Mouse (Mus musculus): ENCODE results near the gene Ankrd55. TPM values are rescaled to one million over a fixed set of nuclear protein-coding genes. Genes with fewer than 3 reads are reported as not detected.
"Not testable (repeated sequence)": the region's sequence is repeated elsewhere in the genome, so short reads cannot be mapped to it uniquely, and the experiment has no call there.

Ankrd55 gene
- polyA plus RNA-seq, 1 experiment: 0.17 TPM

DNA sequence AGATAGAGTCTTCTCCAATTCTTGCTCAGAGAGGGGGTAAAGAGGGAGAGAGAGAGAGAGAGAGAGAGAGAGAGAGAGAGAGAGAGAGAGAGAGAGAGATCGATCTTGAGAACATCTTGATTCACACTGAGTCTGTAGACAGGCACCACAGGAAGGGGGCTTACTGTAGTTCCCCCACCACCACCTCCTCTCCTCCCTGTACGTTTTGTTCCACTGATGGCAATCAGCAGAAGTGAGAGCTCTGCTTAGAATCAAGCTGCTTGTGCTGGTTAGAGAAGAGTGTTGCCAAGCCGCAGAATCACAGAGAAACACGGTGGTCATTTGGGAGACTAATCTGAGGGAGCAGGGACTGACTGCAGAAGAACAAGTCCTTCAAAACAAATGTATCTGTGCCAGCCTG lies 1.7 kb downstream of the Ankrd55 start:
- Histone ChIP-seq H3K27me3 (replicated peaks) (peaks cover 27% of the 10 kb centered on the region), H3K9me3 (0 out of 2 replicates have a peak, but pooled peaks cover 7% of the 10 kb centered on the region), H3K36me3 (replicated peaks; ENCODE audit: low read length) (no peaks in the 10 kb centered on the region), H3K4me3 (replicated peaks) (no peak overlapping the region), H3K4me1 (peaks cover 14% of the 10 kb centered on the region)
- no peak for TF ChIP-seq GATA1 (IDR thresholded peaks at IDR 0.05; ENCODE audit: borderline replicate concordance, low read length)
- no peak for TF ChIP-seq FLI1 (IDR thresholded peaks at IDR 0.05; ENCODE audit: low read length)

DNA sequence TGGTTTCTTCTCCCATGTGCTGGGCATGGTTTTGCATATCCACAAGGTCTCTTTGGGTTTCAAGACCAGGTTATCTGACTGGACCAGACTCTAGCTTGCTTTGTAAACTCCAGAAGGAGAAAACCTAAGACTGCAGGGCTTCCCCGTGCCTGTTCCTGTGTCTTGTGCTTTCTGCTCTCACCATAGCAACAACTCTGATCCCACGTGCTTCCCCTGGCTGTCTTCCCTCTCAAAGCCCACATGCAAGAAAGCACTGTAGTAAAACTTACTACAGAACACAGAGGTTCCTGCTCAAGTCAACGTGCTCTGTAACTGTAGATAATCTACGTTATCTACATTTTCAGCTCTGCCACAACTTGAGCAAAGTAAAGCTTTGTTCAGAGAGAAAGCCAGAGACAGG lies 4.2 kb downstream of the Ankrd55 start:
- H3K4me3 ChIP-seq (replicated peaks): no peak overlapping the region
- H3K9me3 ChIP-seq: 0 out of 2 replicates have a peak, but pooled peaks cover 4% of the 10 kb centered on the region
- peaks cover 6% of the 10 kb centered on the region; the same call in 1 of the 2 replicates for H3K4me1 ChIP-seq
- H3K36me3 ChIP-seq (replicated peaks; ENCODE audit: low read length): no peaks in the 10 kb centered on the region
- TF ChIP-seq GATA1 (IDR thresholded peaks at IDR 0.05; ENCODE audit: borderline replicate concordance, low read length): no peak
- no peak for TF ChIP-seq FLI1 (IDR thresholded peaks at IDR 0.05; ENCODE audit: low read length)
- peaks cover 32% of the 10 kb centered on the region for H3K27me3 ChIP-seq (replicated peaks)

DNA sequence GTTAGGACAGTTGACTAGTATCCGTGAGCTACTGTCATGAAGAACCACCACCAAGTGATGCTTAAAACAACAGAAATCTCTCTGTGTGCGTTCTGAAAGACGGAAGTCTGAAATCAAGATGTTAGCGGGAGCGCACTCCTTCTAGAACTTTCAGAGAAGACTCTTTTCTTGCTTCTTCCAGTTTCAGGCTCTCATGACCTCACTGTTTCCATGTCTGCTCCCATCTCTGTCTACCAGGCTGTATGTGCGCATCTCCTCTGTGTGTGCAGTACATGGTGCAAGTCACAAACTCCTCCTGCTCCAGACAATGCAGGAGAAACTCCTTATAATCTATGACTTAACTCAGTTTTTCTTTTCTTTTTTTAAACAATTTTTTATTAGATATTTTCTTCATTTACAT lies 4.8 kb downstream of the Ankrd55 start:
- 0 out of 2 replicates have a peak, but pooled peaks cover 4% of the 10 kb centered on the region for H3K9me3 ChIP-seq
- no peaks in the 10 kb centered on the region for H3K36me3 ChIP-seq (replicated peaks; ENCODE audit: low read length)
- TF ChIP-seq FLI1 (IDR thresholded peaks at IDR 0.05; ENCODE audit: low read length) (no peak), GATA1 (IDR thresholded peaks at IDR 0.05; ENCODE audit: borderline replicate concordance, low read length) (no peak)
- H3K27me3 ChIP-seq (replicated peaks): peaks cover 30% of the 10 kb centered on the region
- no peak overlapping the region for H3K4me3 ChIP-seq (replicated peaks)
- H3K4me1 ChIP-seq: peaks cover 4% of the 10 kb centered on the region; the same call in 1 of the 2 replicates

DNA sequence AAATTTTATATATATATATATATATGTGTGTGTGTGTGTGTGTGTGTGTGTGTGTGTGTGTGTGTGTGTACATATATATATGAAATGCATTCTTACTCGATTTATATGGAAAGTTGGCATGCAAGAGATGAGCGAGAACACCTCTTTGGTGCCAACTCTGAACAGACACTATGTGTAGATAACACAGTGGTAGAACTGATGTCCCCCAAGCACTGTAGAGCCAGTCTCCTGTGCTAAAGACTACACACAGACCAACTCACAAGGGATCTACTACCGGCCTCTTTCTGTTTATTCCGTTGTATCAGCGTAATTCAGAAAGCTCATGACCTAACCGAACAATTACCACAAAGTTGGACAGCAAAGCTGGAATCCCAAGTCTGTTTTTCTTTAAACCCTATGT lies 6.2 kb downstream of the Ankrd55 start:
- no peaks in the 10 kb centered on the region for H3K36me3 ChIP-seq (replicated peaks; ENCODE audit: low read length)
- TF ChIP-seq GATA1 (IDR thresholded peaks at IDR 0.05; ENCODE audit: borderline replicate concordance, low read length): no peak
- H3K4me3 ChIP-seq (replicated peaks): no peak overlapping the region
- H3K27me3 ChIP-seq (replicated peaks): peaks cover 21% of the 10 kb centered on the region
- no peaks in the 10 kb centered on the region; the same call in 1 of the 2 replicates for H3K4me1 ChIP-seq
- H3K9me3 ChIP-seq: 0 out of 2 replicates have a peak, but pooled peaks cover 4% of the 10 kb centered on the region

DNA sequence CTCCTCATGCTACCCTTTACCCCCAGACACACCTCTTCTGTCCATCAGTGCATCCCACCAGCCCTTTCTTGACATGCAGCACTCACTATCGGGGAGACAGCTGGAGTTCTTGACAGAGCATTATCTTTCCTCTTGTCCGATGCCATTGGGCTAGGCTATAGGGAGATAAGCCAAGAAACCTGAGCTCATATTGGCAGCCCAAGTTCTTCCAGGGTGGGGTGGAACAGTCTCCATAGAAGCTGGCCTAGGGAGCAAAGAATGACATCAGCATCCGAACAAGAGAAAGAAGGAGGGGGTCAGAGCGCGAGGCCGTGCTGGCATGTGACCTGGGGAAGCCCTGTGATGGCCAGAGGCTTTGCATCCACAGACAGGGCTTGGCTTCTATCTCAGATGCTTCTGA lies 9.5 kb downstream of the Ankrd55 start:
- Histone ChIP-seq H3K36me3 (replicated peaks; ENCODE audit: low read length) (no peaks in the 10 kb centered on the region), H3K4me3 (replicated peaks) (no peak overlapping the region), H3K9me3 (0 out of 2 replicates have a peak, but pooled peaks cover 4% of the 10 kb centered on the region), H3K4me1 (no peaks in the 10 kb centered on the region; the same call in 1 of the 2 replicates), H3K27me3 (replicated peaks) (peaks cover 11% of the 10 kb centered on the region)
- no peak for TF ChIP-seq GATA1 (IDR thresholded peaks at IDR 0.05; ENCODE audit: borderline replicate concordance, low read length)
- no peak for TF ChIP-seq FLI1 (IDR thresholded peaks at IDR 0.05; ENCODE audit: low read length)

DNA sequence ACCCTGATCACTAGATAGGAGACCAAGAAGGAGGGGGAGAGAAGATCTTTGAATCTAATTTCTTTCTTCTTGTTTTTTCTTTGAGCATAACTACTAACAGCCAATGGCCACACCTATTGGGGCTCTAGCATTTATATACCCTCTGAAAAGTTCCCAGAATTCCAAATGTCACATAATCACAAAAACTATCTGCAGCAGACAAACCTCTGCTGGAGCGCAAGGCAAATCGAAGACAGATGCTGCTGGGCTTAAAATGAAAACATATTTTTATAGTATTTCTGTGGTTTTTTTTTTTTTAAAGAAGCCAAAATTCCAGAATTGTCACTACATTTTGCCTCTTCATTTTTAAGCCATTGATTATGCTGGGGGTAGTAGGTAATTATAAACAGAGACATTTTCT lies 15.2 kb downstream of the Ankrd55 start:
- TF ChIP-seq GATA1 (IDR thresholded peaks at IDR 0.05; ENCODE audit: borderline replicate concordance, low read length) (no peak), FLI1 (IDR thresholded peaks at IDR 0.05; ENCODE audit: low read length) (no peak)
- Histone ChIP-seq H3K27me3 (replicated peaks) (peaks cover 3% of the 10 kb centered on the region), H3K4me1 (no peaks in the 10 kb centered on the region)

DNA sequence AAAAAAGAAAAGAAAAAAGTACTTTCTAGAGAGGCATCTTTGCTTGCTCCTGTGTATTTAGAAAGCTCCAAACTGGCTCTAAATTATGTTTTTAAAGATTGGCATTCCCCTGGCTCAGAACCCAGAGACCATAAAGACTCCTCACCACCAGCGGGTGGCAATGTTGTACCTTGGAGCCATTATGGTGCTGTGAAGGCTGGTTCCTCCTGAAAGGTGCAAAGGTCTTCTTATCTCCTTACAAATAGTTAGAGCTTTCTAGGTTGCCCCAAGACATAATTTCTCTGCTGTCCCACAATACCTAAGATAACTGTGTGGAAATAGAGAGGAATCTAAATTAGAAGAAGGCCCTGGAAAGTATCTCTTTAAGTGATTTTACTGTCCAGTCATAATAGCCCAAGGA lies 20.4 kb downstream of the Ankrd55 start:
- peaks cover 15% of the 10 kb centered on the region; the same call in 1 of the 2 replicates for H3K4me1 ChIP-seq
- H3K36me3 ChIP-seq (replicated peaks; ENCODE audit: low read length): no peaks in the 10 kb centered on the region
- H3K4me3 ChIP-seq (replicated peaks): no peak overlapping the region
- H3K27me3 ChIP-seq (replicated peaks): no peaks in the 10 kb centered on the region
- TF ChIP-seq GATA1 (IDR thresholded peaks at IDR 0.05; ENCODE audit: borderline replicate concordance, low read length) (no peak), FLI1 (IDR thresholded peaks at IDR 0.05; ENCODE audit: low read length) (no peak)
- peaks cover 8% of the 10 kb centered on the region for H3K9me3 ChIP-seq

More for the DNA sequence above, 15.2 kb downstream of the Ankrd55 start:
- no peak overlapping the region for H3K4me3 ChIP-seq (replicated peaks)
- no peaks in the 10 kb centered on the region for H3K36me3 ChIP-seq (replicated peaks; ENCODE audit: low read length)
- H3K9me3 ChIP-seq: peaks cover 8% of the 10 kb centered on the region

DNA sequence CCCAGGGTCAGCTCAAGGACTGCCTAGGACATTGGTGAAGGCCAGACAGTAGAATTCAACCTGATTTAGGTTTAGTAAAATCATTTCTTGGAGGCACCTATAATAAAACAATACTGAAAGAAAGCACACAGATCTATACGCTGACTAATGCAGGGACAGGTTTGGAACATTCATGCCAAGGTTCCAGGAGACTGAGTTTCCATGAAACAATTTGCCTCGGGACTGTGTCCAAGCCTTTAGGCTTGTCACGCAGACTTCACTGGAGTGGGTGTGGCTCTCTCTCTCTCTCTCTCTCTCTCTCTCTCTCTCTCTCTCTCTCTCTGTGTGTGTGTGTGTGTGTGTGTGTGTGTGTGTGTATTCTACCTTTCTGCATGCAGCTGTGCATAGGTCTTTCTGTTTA lies 23.4 kb downstream of the Ankrd55 start:
- H3K4me1 ChIP-seq: peaks cover 15% of the 10 kb centered on the region; the same call in 1 of the 2 replicates
- H3K4me3 ChIP-seq (replicated peaks); H3K36me3 ChIP-seq (replicated peaks; ENCODE audit: low read length); H3K27me3 ChIP-seq (replicated peaks); H3K9me3 ChIP-seq: not testable (repeated sequence)

DNA sequence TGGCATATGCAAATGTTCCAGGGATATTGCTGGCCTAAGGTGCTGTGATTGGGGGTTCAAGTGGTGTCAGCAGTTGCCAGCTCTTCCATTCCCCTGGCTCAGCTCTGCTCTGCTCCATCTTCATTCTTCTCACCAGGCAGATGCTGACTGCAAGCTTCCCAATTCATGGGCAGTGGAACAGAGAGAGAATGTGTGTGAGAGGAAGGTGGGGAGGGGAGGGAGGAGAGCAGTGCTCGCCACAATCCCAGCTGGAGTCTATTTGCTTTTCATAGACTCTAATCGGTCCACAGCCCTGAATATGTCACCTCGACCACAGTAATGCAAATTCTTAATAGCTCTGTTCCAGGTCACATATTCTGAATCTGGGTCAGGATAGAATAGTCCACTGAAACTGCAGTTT lies 27.2 kb downstream of the Ankrd55 start:
- Histone ChIP-seq H3K27me3 (replicated peaks) (peaks cover 14% of the 10 kb centered on the region), H3K36me3 (replicated peaks; ENCODE audit: low read length) (no peaks in the 10 kb centered on the region), H3K9me3 (no peaks in the 10 kb centered on the region), H3K4me3 (replicated peaks) (no peak overlapping the region), H3K4me1 (peaks cover 19% of the 10 kb centered on the region)
- TF ChIP-seq GATA1 (IDR thresholded peaks at IDR 0.05; ENCODE audit: borderline replicate concordance, low read length) (no peak), FLI1 (IDR thresholded peaks at IDR 0.05; ENCODE audit: low read length) (no peak)

DNA sequence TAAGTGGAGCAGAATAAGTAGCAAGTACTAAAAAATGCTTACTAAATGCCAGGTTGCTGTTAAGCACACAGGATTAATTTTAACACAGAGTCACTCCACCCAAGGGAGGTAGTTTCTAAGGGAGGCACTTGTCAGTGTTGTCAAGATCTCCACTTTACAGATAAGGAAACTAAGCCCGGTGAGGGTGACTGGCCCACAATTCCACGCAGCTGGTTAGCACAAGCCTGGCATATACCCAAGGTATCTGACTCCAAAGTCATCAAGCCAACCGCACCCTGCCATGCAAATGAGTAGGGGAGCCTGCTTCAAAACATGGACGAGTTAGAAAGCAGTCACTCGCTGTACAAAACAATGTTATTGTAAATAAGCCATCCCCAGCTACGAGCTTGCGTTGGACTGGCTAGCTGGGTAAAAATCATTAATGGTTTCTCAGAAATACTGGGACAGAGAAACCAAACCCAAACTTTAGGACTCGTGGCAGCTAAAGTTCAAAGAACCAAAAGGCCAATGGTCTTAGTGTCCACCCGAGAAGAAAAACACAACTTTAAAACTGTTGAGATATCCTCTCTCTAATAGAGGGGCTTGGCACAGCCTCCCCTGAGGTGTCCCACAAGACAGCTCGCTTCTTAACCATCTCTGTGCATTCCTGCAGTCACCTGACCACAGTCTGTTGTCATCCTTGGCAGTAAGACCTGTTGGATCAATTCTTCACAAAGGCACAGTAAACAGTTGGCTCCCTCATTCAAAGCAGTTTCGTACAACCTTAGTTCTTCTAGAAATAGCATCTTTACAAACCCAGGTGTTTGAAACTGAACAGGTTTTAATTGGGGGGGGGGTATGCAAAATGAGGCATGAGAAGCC lies 28.6 kb downstream of the Ankrd55 start:
- peaks cover 14% of the 10 kb centered on the region for H3K27me3 ChIP-seq (replicated peaks)
- H3K36me3 ChIP-seq (replicated peaks; ENCODE audit: low read length): no peaks in the 10 kb centered on the region
- no peaks in the 10 kb centered on the region for H3K9me3 ChIP-seq
- TF ChIP-seq FLI1 (IDR thresholded peaks at IDR 0.05; ENCODE audit: low read length) (no peak), GATA1 (IDR thresholded peaks at IDR 0.05; ENCODE audit: borderline replicate concordance, low read length) (no peak)
- peaks cover 12% of the 10 kb centered on the region for H3K4me1 ChIP-seq
- no peak overlapping the region for H3K4me3 ChIP-seq (replicated peaks)
